Mouse (Mus musculus) MEL (cell line): ENCODE measurements around the gene Tmem126a. TPM values are rescaled to one million over a fixed set of nuclear protein-coding genes. Genes with fewer than 3 reads are reported as not detected.

Source experiments
- DNase-seq: peaks from one replicate; pipeline ENCODE4 v3.0.0; 2011; ENCODE audit warnings: low read depth, low spot score
- H3K27ac ChIP-seq: 2 replicates; pipeline ENCODE4 v1.5.1; 2012; ENCODE audit warnings: low read depth, mild to moderate bottlenecking, control low read depth, low read length, moderate library complexity; ENCODE audit not compliant: control insufficient read depth
- H3K27me3 ChIP-seq, 2 experiments: fragments of 150-350 bp in 1 of 2; sonication (generic) in 1 of 2; 2 replicates each; pipeline ENCODE4 v1.6.1; 2012; ENCODE audit warnings: low read length in 2 of 2, mild to moderate bottlenecking in 2 of 2, improper control_type of control experiment in 1 of 2, moderate library complexity in 1 of 2; ENCODE audit not compliant: insufficient read depth in 2 of 2, control insufficient read depth in 1 of 2
- H3K36me3 ChIP-seq, 2 experiments: 2 replicates each; pipeline ENCODE4 v1.6.1; 2012 to 2014; ENCODE audit warnings: low read length in 2 of 2, improper control_type of control experiment in 1 of 2, inconsistent platforms in 1 of 2, mild to moderate bottlenecking in 1 of 2; ENCODE audit not compliant: insufficient read depth in 2 of 2, control insufficient read depth in 1 of 2
- H3K4me1 ChIP-seq, 2 experiments: fragments of 150-350 bp in 1 of 2; sonication (generic) in 1 of 2; 2 replicates each; pipeline ENCODE4 v1.6.1; 2012; ENCODE audit warnings: low read length in 2 of 2, improper control_type of control experiment in 1 of 2, mild to moderate bottlenecking in 1 of 2; ENCODE audit not compliant: insufficient read depth in 2 of 2, control insufficient read depth in 1 of 2
- H3K4me3 ChIP-seq, 2 experiments: fragments of 150-350 bp in 1 of 2; sonication (generic) in 1 of 2; 2 replicates each; pipeline ENCODE4 v1.5.1; 2012; ENCODE audit warnings: low read depth in 2 of 2, low read length in 2 of 2, mild to moderate bottlenecking in 2 of 2, moderate library complexity in 2 of 2, control low read depth in 1 of 2, improper control_type of control experiment in 1 of 2; ENCODE audit not compliant: control insufficient read depth in 1 of 2, insufficient read depth in 1 of 2
- H3K79me2 ChIP-seq: 2 replicates; pipeline ENCODE4 v1.6.1; 2012; ENCODE audit warnings: mild to moderate bottlenecking, low read length, moderate library complexity; ENCODE audit not compliant: control insufficient read depth, poor library complexity, insufficient read depth
- H3K9ac ChIP-seq: 2 replicates; pipeline ENCODE4 v1.6.1; 2012; ENCODE audit warnings: low read depth, mild to moderate bottlenecking, control low read depth, low read length, moderate library complexity; ENCODE audit not compliant: control insufficient read depth, poor library complexity, severe bottlenecking
- H3K9me3 ChIP-seq: fragments of 150-350 bp; sonication (generic); replicated peaks from 2 replicates; pipeline ENCODE4 v1.6.1; 2012; ENCODE audit warnings: mild to moderate bottlenecking, low read length, improper control_type of control experiment, moderate library complexity; ENCODE audit not compliant: insufficient read depth
- BHLHE40 ChIP-seq: IDR thresholded peaks from 2 replicates; pipeline ENCODE4 v1.6.1; 2012; ENCODE audit warnings: low read depth, mild to moderate bottlenecking, inconsistent platforms, low read length, improper control_type of control experiment, borderline replicate concordance
- CHD1 ChIP-seq: IDR thresholded peaks from 2 replicates; pipeline ENCODE4 v1.6.1; 2012; ENCODE audit warnings: low read depth, mild to moderate bottlenecking, inconsistent platforms, low read length, improper control_type of control experiment
- CHD2 ChIP-seq: IDR thresholded peaks from 2 replicates; pipeline ENCODE4 v1.6.1; 2011; ENCODE audit warnings: low read length, improper control_type of control experiment
- CTCF ChIP-seq, 3 experiments: IDR thresholded peaks in 2 of 3; conservative IDR thresholded peaks in 1 of 3; 2 replicates each; pipeline ENCODE4 v1.5.1; 2011 to 2012; ENCODE audit warnings: low read length in 3 of 3, low read depth in 2 of 3, mild to moderate bottlenecking in 2 of 3, improper control_type of control experiment in 1 of 3, inconsistent platforms in 1 of 3, mixed read lengths in 1 of 3, moderate library complexity in 1 of 3; ENCODE audit not compliant: control insufficient read depth in 1 of 3, insufficient read depth in 1 of 3, poor library complexity in 1 of 3, severe bottlenecking in 1 of 3
- ELF1 ChIP-seq: IDR thresholded peaks from 2 replicates; pipeline ENCODE4 v1.6.1; 2014; ENCODE audit warnings: low read depth, mild to moderate bottlenecking, inconsistent platforms, low read length, improper control_type of control experiment, moderate library complexity
- EP300 ChIP-seq, 2 experiments: IDR thresholded peaks; 2 replicates each; pipeline ENCODE4 v1.6.1; 2011; ENCODE audit warnings: improper control_type of control experiment in 2 of 2, low read length in 2 of 2, low read depth in 1 of 2, mild to moderate bottlenecking in 1 of 2
- ETS1 ChIP-seq: IDR thresholded peaks from 2 replicates; pipeline ENCODE4 v1.6.1; 2012; ENCODE audit warnings: low read depth, mild to moderate bottlenecking, inconsistent platforms, low read length, improper control_type of control experiment, moderate library complexity
- HCFC1 ChIP-seq: IDR thresholded peaks from 2 replicates; pipeline ENCODE4 v1.6.1; 2012; ENCODE audit warnings: low read depth, mild to moderate bottlenecking, inconsistent platforms, low read length, improper control_type of control experiment, moderate library complexity
- JUND ChIP-seq: IDR thresholded peaks from 2 replicates; pipeline ENCODE4 v1.6.1; 2011; ENCODE audit warnings: low read depth, mild to moderate bottlenecking, improper control_type of control experiment, low read length
- MAFK ChIP-seq: IDR thresholded peaks from 2 replicates; pipeline ENCODE4 v1.6.1; 2011; ENCODE audit warnings: low read depth, mild to moderate bottlenecking, low read length, improper control_type of control experiment, borderline replicate concordance
- MAX ChIP-seq: IDR thresholded peaks from 2 replicates; pipeline ENCODE4 v1.6.1; 2011; ENCODE audit warnings: low read length, improper control_type of control experiment
- MEF2A ChIP-seq: IDR thresholded peaks from 2 replicates; pipeline ENCODE4 v1.6.1; 2014; ENCODE audit warnings: low read depth, mild to moderate bottlenecking, inconsistent platforms, low read length, improper control_type of control experiment; ENCODE audit not compliant: poor library complexity, insufficient replicate concordance, severe bottlenecking; ENCODE audit errors: extremely low read depth
- MXI1 ChIP-seq: IDR thresholded peaks from 2 replicates; pipeline ENCODE4 v1.6.1; 2011; ENCODE audit warnings: mild to moderate bottlenecking, low read depth, low read length, improper control_type of control experiment
- MYB ChIP-seq: IDR thresholded peaks from 2 replicates; pipeline ENCODE4 v1.6.1; 2011; ENCODE audit warnings: mild to moderate bottlenecking, low read depth, low read length, improper control_type of control experiment
- NELFE ChIP-seq: IDR thresholded peaks from 2 replicates; pipeline ENCODE4 v1.6.1; 2011; ENCODE audit warnings: low read depth, low read length, improper control_type of control experiment
- NRF1 ChIP-seq: IDR thresholded peaks from 2 replicates; pipeline ENCODE4 v1.6.1; 2014; ENCODE audit warnings: low read depth, mild to moderate bottlenecking, inconsistent platforms, low read length, improper control_type of control experiment, moderate library complexity; ENCODE audit not compliant: poor library complexity, insufficient read depth, severe bottlenecking
- POLR2A ChIP-seq, 2 experiments: IDR thresholded peaks; 2 replicates each; pipeline ENCODE4 v1.6.1; 2011 to 2012; ENCODE audit warnings: low read length in 2 of 2, mild to moderate bottlenecking in 2 of 2, control low read depth in 1 of 2, improper control_type of control experiment in 1 of 2, low read depth in 1 of 2, moderate library complexity in 1 of 2; ENCODE audit not compliant: control insufficient read depth in 1 of 2, insufficient read depth in 1 of 2, poor library complexity in 1 of 2
- POLR2AphosphoS5 ChIP-seq: IDR thresholded peaks from 2 replicates; pipeline ENCODE4 v1.6.1; 2012; ENCODE audit warnings: low read depth, borderline replicate concordance, mild to moderate bottlenecking, inconsistent platforms, low read length, moderate library complexity, mixed read lengths
- RAD21 ChIP-seq: IDR thresholded peaks from 2 replicates; pipeline ENCODE4 v1.6.1; 2011; ENCODE audit warnings: mild to moderate bottlenecking, low read depth, low read length, improper control_type of control experiment
- SIN3A ChIP-seq: IDR thresholded peaks from 2 replicates; pipeline ENCODE4 v1.6.1; 2012; ENCODE audit warnings: low read length, improper control_type of control experiment, inconsistent platforms
- TBP ChIP-seq: IDR thresholded peaks from 2 replicates; pipeline ENCODE4 v1.8.0; 2011; ENCODE audit warnings: low read depth, low read length, improper control_type of control experiment
- TCF12 ChIP-seq: IDR thresholded peaks from 2 replicates; pipeline ENCODE4 v1.6.1; 2014; ENCODE audit warnings: low read depth, mild to moderate bottlenecking, inconsistent platforms, low read length, improper control_type of control experiment, moderate library complexity
- UBTF ChIP-seq: IDR thresholded peaks from 2 replicates; pipeline ENCODE4 v1.6.1; 2012; ENCODE audit warnings: low read depth, mild to moderate bottlenecking, inconsistent platforms, low read length, improper control_type of control experiment, moderate library complexity, borderline replicate concordance; ENCODE audit not compliant: insufficient read depth
- USF1 ChIP-seq: IDR thresholded peaks from 2 replicates; pipeline ENCODE4 v1.6.1; 2014; ENCODE audit warnings: low read depth, mild to moderate bottlenecking, inconsistent platforms, low read length, improper control_type of control experiment, moderate library complexity
- USF2 ChIP-seq, 2 experiments: IDR thresholded peaks; 2 replicates each; pipeline ENCODE4 v1.6.1; 2011 to 2012; ENCODE audit warnings: improper control_type of control experiment in 2 of 2, low read length in 2 of 2, borderline replicate concordance in 1 of 2, inconsistent platforms in 1 of 2, low read depth in 1 of 2, mild to moderate bottlenecking in 1 of 2; ENCODE audit not compliant: insufficient read depth in 1 of 2
- ZC3H11A ChIP-seq: IDR thresholded peaks from 2 replicates; pipeline ENCODE4 v1.6.1; 2012; ENCODE audit warnings: low read depth, mild to moderate bottlenecking, inconsistent platforms, low read length, improper control_type of control experiment
- ZMIZ1 ChIP-seq: IDR thresholded peaks from 2 replicates; pipeline ENCODE4 v1.6.1; 2012; ENCODE audit warnings: low read depth, mild to moderate bottlenecking, inconsistent platforms, low read length, improper control_type of control experiment, moderate library complexity
- polyA plus RNA-seq, 2 experiments: library from polyadenylated mRNA; stranded (reverse) in 1 of 2; unstranded in 1 of 2; fragments of >175 nt in 1 of 2; fragments of >200 nt in 1 of 2; gene quantifications; 2 replicates each; pipeline versions ENCODE4 v1.2.1 to v1.2.4; 2012; ENCODE audit warnings: low replicate concordance in 2 of 2, low read depth in 1 of 2; ENCODE audit not compliant: insufficient read length in 2 of 2, insufficient read depth in 1 of 2, missing spikeins in 1 of 2
- total RNA-seq: library from RNA; depleted of rRNA; stranded (reverse); fragments of 300-350 nt; gene quantifications from 2 replicates; pipeline ENCODE4 v1.2.3, GENCODE M21; 2012

The Tmem126a gene
- total and polyA plus RNA-seq, 3 experiments = 10.3 to 11.9 TPM; not detected in 1

- Histone ChIP-seq H3K4me3 (peak within 1 kb of the TSS; percentile 74 to 85), H3K9me3 (no peaks in the 10 kb centered on the region), H3K79me2 (peaks cover 2% of the 10 kb centered on the region; the same call in 1 of the 2 replicates), H3K4me1 (peaks cover 0 to 8% of the 10 kb centered on the region in 2 experiments; a peak in 2 of 4 replicates), H3K36me3 (peaks cover 0 to 11% of the 10 kb centered on the region in 2 experiments; a peak in 3 of 4 replicates), H3K27me3 (peaks cover 1 to 20% of the 10 kb centered on the region in 2 experiments; a peak in 2 of 4 replicates)
- TF ChIP-seq MXI1 (peak; percentile 68), CTCF (IDR thresholded peaks at IDR 0.05 in 2 of 3, conservative IDR thresholded peaks at IDR 0.05 in 1 of 3; ENCODE audit: control insufficient read depth in 1 of 3, insufficient read depth in 1 of 3, low read depth in 2 of 3, low read length in 3 of 3, poor library complexity in 1 of 3, severe bottlenecking in 1 of 3) (no peak), SIN3A (peak; percentile 66; the same call in 1 of the 2 replicates), MYB (no peak), ETS1 (0 out of 2 replicates have a peak, but pooled peaks have one; percentile 3), USF1 (peak; percentile 99), NRF1 (no peak), ZC3H11A (no peak), CHD1 (no peak), MAFK (no peak), JUND (no peak), POLR2AphosphoS5 (no peak), EP300 (IDR thresholded peaks at IDR 0.05; ENCODE audit: low read depth in 1 of 2, low read length in 2 of 2) (no peak), TBP (peak; percentile 71; the same call in 1 of the 2 replicates), UBTF (no peak), HCFC1 (peak; percentile 73), ZMIZ1 (0 out of 2 replicates have a peak, but pooled peaks have one; percentile 75), RAD21 (no peak), MAX (peak; percentile 88), NELFE (peak; percentile 57), POLR2A (IDR thresholded peaks at IDR 0.05; ENCODE audit: control insufficient read depth in 1 of 2, insufficient read depth in 1 of 2, low read depth in 1 of 2, low read length in 2 of 2, poor library complexity in 1 of 2) (peak; percentile 83 to 92), BHLHE40 (peak; percentile 89; the same call in 1 of the 2 replicates), CHD2 (no peak), USF2 (IDR thresholded peaks at IDR 0.05; ENCODE audit: borderline replicate concordance in 1 of 2, insufficient read depth in 1 of 2, low read depth in 1 of 2, low read length in 2 of 2) (peak; percentile 66 to 89), MEF2A (no peak), ELF1 (no peak), TCF12 (peak; percentile 45; the same call in 1 of the 2 replicates)
- TF ChIP-seq, all 39 proteins: peak for 13
- Histone ChIP-seq H3K27ac (peak within 1 kb of the TSS; percentile 73), H3K9ac (peak within 1 kb of the TSS; percentile 75)
- peak; percentile 99 for DNase-seq
These were observed 18.8 kb upstream of the Tmem126a start, which contains the start of gene Tmem126b for GRCm38 (mm10) chr7:90475793-90476312. Gene Tmem126b, minus strand, starts transcription at chr7:90476001.
